Mouse (Mus musculus) neural tube, embryonic 10.5 days (tissue): ENCODE measurements around the gene Robo2.

Experiments used
- DNase-seq: peaks from one replicate; pipeline ENCODE4 v3.0.0-alpha.2; 2017; ENCODE audit warnings: low spot score; ENCODE audit errors: extremely low spot score

The Robo2 gene

GRCm38 (mm10) chr16:73957675-73958523, 453.7 kb downstream of the Robo2 start:
- no peak for DNase-seq

GRCm38 (mm10) chr16:73946171-73946570, 465.5 kb downstream of the Robo2 start:
- no peak for DNase-seq

GRCm38 (mm10) chr16:73940211-73940541, 471.4 kb downstream of the Robo2 start:
- no peak for DNase-seq

GRCm38 (mm10) chr16:73939423-73940210, 472.0 kb downstream of the Robo2 start:
- no peak for DNase-seq

GRCm38 (mm10) chr16:73930323-73930722, 481.3 kb downstream of the Robo2 start:
- DNase-seq, result no peak

GRCm38 (mm10) chr16:73927481-73927880, 484.1 kb downstream of the Robo2 start:
- DNase-seq, result no peak

GRCm38 (mm10) chr16:73915425-73915824, 496.2 kb downstream of the Robo2 start:
- no peak for DNase-seq

- no peak for DNase-seq
Observed at GRCm38 (mm10) chr16:73914936-73915335, 496.7 kb downstream of the Robo2 start.

- no peak for DNase-seq
Observed at GRCm38 (mm10) chr16:73908504-73908903, 503.1 kb downstream of the Robo2 start.

GRCm38 (mm10) chr16:73896856-73897255, 514.8 kb downstream of the Robo2 start:
- DNase-seq, result no peak

- DNase-seq, result no peak
Observed at GRCm38 (mm10) chr16:73881911-73882310, 529.7 kb downstream of the Robo2 start.

- DNase-seq, result no peak
Observed at GRCm38 (mm10) chr16:73877973-73878372, 533.7 kb downstream of the Robo2 start.

GRCm38 (mm10) chr16:73874991-73875390, 536.6 kb downstream of the Robo2 start:
- no peak for DNase-seq

GRCm38 (mm10) chr16:73873828-73874558, 537.6 kb downstream of the Robo2 start:
- no peak for DNase-seq

- DNase-seq, result no peak
Observed at GRCm38 (mm10) chr16:73870296-73870695, 541.3 kb downstream of the Robo2 start.

- no peak for DNase-seq
Observed at GRCm38 (mm10) chr16:73869527-73870212, 542.0 kb downstream of the Robo2 start.

GRCm38 (mm10) chr16:73864625-73865024, 547.0 kb downstream of the Robo2 start:
- DNase-seq, result no peak

- DNase-seq, result no peak
Observed at GRCm38 (mm10) chr16:73863748-73864147, 547.9 kb downstream of the Robo2 start.

GRCm38 (mm10) chr16:73858717-73859116, 552.9 kb downstream of the Robo2 start:
- DNase-seq, result no peak

- DNase-seq, result no peak
Observed at GRCm38 (mm10) chr16:73855821-73856220, 555.8 kb downstream of the Robo2 start.
